21 mouse cellular contexts compared by ENCODE assay signal in the genomic region with DNA sequence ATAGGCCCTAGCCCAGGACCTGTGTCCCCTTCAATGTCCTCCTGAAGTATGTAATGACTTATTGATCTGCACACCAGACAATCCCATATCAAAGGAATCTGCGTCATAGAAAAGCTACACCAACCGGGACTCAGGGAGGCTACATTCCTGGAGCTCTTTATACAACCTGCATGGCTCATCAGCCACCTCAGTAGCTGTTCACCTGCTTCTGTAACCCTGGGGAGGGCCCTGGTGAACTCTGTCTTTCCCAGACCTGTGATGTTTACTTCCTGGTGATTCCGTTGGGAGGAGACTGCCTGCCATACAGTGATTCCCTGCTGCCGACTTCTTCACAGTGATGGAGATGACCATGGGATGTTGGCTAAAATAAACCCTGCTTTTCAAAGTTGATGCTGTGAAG. TPM values are rescaled to one million over a fixed set of nuclear protein-coding genes. Genes with fewer than 3 reads are reported as not detected.
"Had no signal": no experiment of that assay in that cellular context is flagged by ENCODE, and none has a peak within 500 bp of the region (broad histone marks: within the 10 kb centered on the region; RNA-seq: fewer than 3 reads in every experiment).

No protein-coding gene starts in this region.

- H3K9ac ChIP-seq: liver, postnatal 0 days; lung, embryonic 15.5 days; midbrain, embryonic 13.5 days; midbrain, embryonic 15.5 days; neural tube, embryonic 12.5 days; stomach, embryonic 15.5 days had no signal

- ATAC-seq: liver, postnatal 0 days; lung, postnatal 0 days; midbrain, embryonic 13.5 days; midbrain, embryonic 15.5 days had no signal

- H3K27ac ChIP-seq: lung, embryonic 15.5 days; macrophage; midbrain, embryonic 13.5 days; midbrain, embryonic 15.5 days; neural tube, embryonic 12.5 days; stomach, embryonic 15.5 days; stomach, postnatal 0 days had no signal

- H3K27me3 ChIP-seq: lung, embryonic 15.5 days; midbrain, embryonic 13.5 days; midbrain, embryonic 15.5 days; neural tube, embryonic 12.5 days; stomach, embryonic 15.5 days had no signal

- H3K4me2 ChIP-seq: lung, embryonic 15.5 days; midbrain, embryonic 11.5 days; midbrain, embryonic 13.5 days; midbrain, embryonic 15.5 days; neural tube, embryonic 12.5 days; stomach, embryonic 15.5 days had no signal

- H3K4me1 ChIP-seq: lung, embryonic 15.5 days; megakaryocyte, embryonic 14.5 days; midbrain, embryonic 13.5 days; midbrain, embryonic 15.5 days; neural tube, embryonic 12.5 days; stomach, embryonic 15.5 days had no signal

- DNase-seq: liver, postnatal 0 days; lung, adult 2 months; lung, postnatal 14 days; lung, postnatal 36 days; right cerebral cortex, postnatal 14 days; thymus, adult 2 months; thymus, postnatal 25 days; thymus, postnatal 4 days had no signal

- H3K36me3 ChIP-seq: lung, embryonic 15.5 days; midbrain, embryonic 13.5 days; midbrain, embryonic 15.5 days; neural tube, embryonic 12.5 days; stomach, embryonic 15.5 days had no signal

- H3K4me3 ChIP-seq: lung, embryonic 15.5 days; megakaryocyte, embryonic 14.5 days; midbrain, embryonic 13.5 days; midbrain, embryonic 15.5 days; neural tube, embryonic 12.5 days; stomach, embryonic 15.5 days had no signal

- H3K9me3 ChIP-seq: lung, embryonic 15.5 days; megakaryocyte, embryonic 14.5 days; midbrain, embryonic 13.5 days; midbrain, embryonic 15.5 days; neural tube, embryonic 12.5 days; stomach, embryonic 15.5 days had no signal

RNA-seq across cellular contexts. Expression of a gene that starts 17.2 kb away (rescaled TPM):
- polyA plus RNA-seq: liver, postnatal 0 days; lung, adult 2 months; lung, embryonic 15.5 days; lung, postnatal 0 days; macrophage; midbrain, embryonic 11.5 days; midbrain, embryonic 13.5 days; midbrain, embryonic 15.5 days; midbrain, postnatal 0 days; neural tube, embryonic 12.5 days; neural tube, embryonic 14.5 days; stomach, postnatal 0 days; urinary bladder, adult 2 months had no signal

RNA-seq across cellular contexts. Expression of a gene that starts 38.2 kb away (rescaled TPM):
- polyA plus RNA-seq: midbrain, embryonic 11.5 days had no signal
